Mouse (Mus musculus): ENCODE results near the gene Gm28035. TPM values are rescaled to one million over a fixed set of nuclear protein-coding genes. Genes with fewer than 3 reads are reported as not detected.

Gm28035 gene
- polyA plus RNA-seq, 1 experiment from 2014 or later = 0.20 TPM

GRCm38 (mm10) chr2:30205629-30206357, 34.6 kb upstream of the Gm28035 start, which contains the start of gene Kyat1:
Gene Kyat1 (minus strand): TSS chr2:30205847.
- WGBS = under 1% methylated on average over 44 of the region's 44 CpGs

GRCm38 (mm10) chr2:30207401-30207800, 33.0 kb upstream of the Gm28035 start:
- H3K4me1 ChIP-seq (replicated peaks; ENCODE audit: control insufficient read depth, insufficient read depth, low read length) = peaks cover 3% of the 10 kb centered on the region
- 82% methylated on average over 4 of the region's 4 CpGs for WGBS
- no peak for ATAC-seq (replicated peaks; ENCODE audit: low FRiP score)
- no peaks in the 10 kb centered on the region for H3K36me3 ChIP-seq (ENCODE audit: control insufficient read depth, insufficient read depth, low read length)
- no peak for DNase-seq (ENCODE audit: low spot score)
- no peaks in the 10 kb centered on the region for H3K9me3 ChIP-seq (ENCODE audit: control insufficient read depth, low read length)
- H3K4me3 ChIP-seq (ENCODE audit: low read depth, low read length) = no peak overlapping the region
- no peak overlapping the region for H3K4me2 ChIP-seq (ENCODE audit: low read depth, low read length, severe bottlenecking)
- H3K9ac ChIP-seq (ENCODE audit: low read length) = no peak overlapping the region
- H3K27me3 ChIP-seq (ENCODE audit: control insufficient read depth, insufficient read depth, low read length) = no peaks in the 10 kb centered on the region
- H3K27ac ChIP-seq (ENCODE audit: low read depth, low read length) = no peak overlapping the region

More at GRCm38 (mm10) chr2:30205629-30206357, 34.6 kb upstream of the Gm28035 start, which contains the start of gene Kyat1:
- peak within 1 kb of the TSS; percentile 64 for H3K4me3 ChIP-seq (ENCODE audit: low read depth, low read length)
- peak; percentile 95 for ATAC-seq (replicated peaks; ENCODE audit: low FRiP score)
- H3K27me3 ChIP-seq (ENCODE audit: control insufficient read depth, insufficient read depth, low read length) = no peaks in the 10 kb centered on the region
- H3K27ac ChIP-seq (ENCODE audit: low read depth, low read length) = no peak within 1 kb of the TSS
- H3K9me3 ChIP-seq (ENCODE audit: control insufficient read depth, low read length) = no peaks in the 10 kb centered on the region
- no peaks in the 10 kb centered on the region for H3K36me3 ChIP-seq (ENCODE audit: control insufficient read depth, insufficient read depth, low read length)
- peak; percentile 93 for DNase-seq (ENCODE audit: low spot score)
- peak within 1 kb of the TSS; percentile 79 for H3K4me2 ChIP-seq (ENCODE audit: low read depth, low read length, severe bottlenecking)
- peak within 1 kb of the TSS; percentile 58 for H3K9ac ChIP-seq (ENCODE audit: low read length)
- H3K4me1 ChIP-seq (replicated peaks; ENCODE audit: control insufficient read depth, insufficient read depth, low read length) = peaks cover 3% of the 10 kb centered on the region

- no peaks in the 10 kb centered on the region for H3K27me3 ChIP-seq (ENCODE audit: control insufficient read depth, insufficient read depth, low read length)
- no peaks in the 10 kb centered on the region for H3K9me3 ChIP-seq (ENCODE audit: control insufficient read depth, low read length)
- no peaks in the 10 kb centered on the region for H3K36me3 ChIP-seq (ENCODE audit: control insufficient read depth, insufficient read depth, low read length)
- peaks cover 3% of the 10 kb centered on the region for H3K4me1 ChIP-seq (replicated peaks; ENCODE audit: control insufficient read depth, insufficient read depth, low read length)
- no peak overlapping the region for H3K4me2 ChIP-seq (ENCODE audit: low read depth, low read length, severe bottlenecking)
- no peak overlapping the region for H3K27ac ChIP-seq (ENCODE audit: low read depth, low read length)
- WGBS = 72% methylated on average over 5 of the region's 5 CpGs
- H3K4me3 ChIP-seq (ENCODE audit: low read depth, low read length) = no peak overlapping the region
- no peak overlapping the region for H3K9ac ChIP-seq (ENCODE audit: low read length)
- no peak for DNase-seq (ENCODE audit: low spot score)
- no peak for ATAC-seq (replicated peaks; ENCODE audit: low FRiP score)
Observed at GRCm38 (mm10) chr2:30207886-30208285, 32.5 kb upstream of the Gm28035 start.

GRCm38 (mm10) chr2:30211408-30212168, 28.8 kb upstream of the Gm28035 start:
- DNase-seq (ENCODE audit: low spot score) = no peak
- no peak overlapping the region for H3K27ac ChIP-seq (ENCODE audit: low read depth, low read length)
- H3K36me3 ChIP-seq (ENCODE audit: control insufficient read depth, insufficient read depth, low read length) = no peaks in the 10 kb centered on the region
- no peak for ATAC-seq (replicated peaks; ENCODE audit: low FRiP score)
- H3K4me2 ChIP-seq (ENCODE audit: low read depth, low read length, severe bottlenecking) = no peak overlapping the region
- no peaks in the 10 kb centered on the region for H3K9me3 ChIP-seq (ENCODE audit: control insufficient read depth, low read length)
- H3K4me3 ChIP-seq (ENCODE audit: low read depth, low read length) = no peak overlapping the region
- H3K27me3 ChIP-seq (ENCODE audit: control insufficient read depth, insufficient read depth, low read length) = no peaks in the 10 kb centered on the region
- 77% methylated on average over 6 of the region's 6 CpGs for WGBS
- H3K9ac ChIP-seq (ENCODE audit: low read length) = no peak overlapping the region
- H3K4me1 ChIP-seq (replicated peaks; ENCODE audit: control insufficient read depth, insufficient read depth, low read length) = no peaks in the 10 kb centered on the region

GRCm38 (mm10) chr2:30212169-30212545, 28.2 kb upstream of the Gm28035 start:
- H3K9ac ChIP-seq (ENCODE audit: low read length) = no peak overlapping the region
- no peaks in the 10 kb centered on the region for H3K4me1 ChIP-seq (replicated peaks; ENCODE audit: control insufficient read depth, insufficient read depth, low read length)
- no peaks in the 10 kb centered on the region for H3K36me3 ChIP-seq (ENCODE audit: control insufficient read depth, insufficient read depth, low read length)
- ATAC-seq (replicated peaks; ENCODE audit: low FRiP score) (no peak), DNase-seq (ENCODE audit: low spot score) (no peak)
- no peak overlapping the region for H3K4me3 ChIP-seq (ENCODE audit: low read depth, low read length)
- H3K27me3 ChIP-seq (ENCODE audit: control insufficient read depth, insufficient read depth, low read length) = no peaks in the 10 kb centered on the region
- no peak overlapping the region for H3K27ac ChIP-seq (ENCODE audit: low read depth, low read length)
- 79% methylated on average over 4 of the region's 4 CpGs for WGBS
- H3K4me2 ChIP-seq (ENCODE audit: low read depth, low read length, severe bottlenecking) = no peak overlapping the region
- no peaks in the 10 kb centered on the region for H3K9me3 ChIP-seq (ENCODE audit: control insufficient read depth, low read length)

- no peak overlapping the region for H3K27ac ChIP-seq (ENCODE audit: low read depth, low read length)
- H3K36me3 ChIP-seq (ENCODE audit: control insufficient read depth, insufficient read depth, low read length) = no peaks in the 10 kb centered on the region
- H3K27me3 ChIP-seq (ENCODE audit: control insufficient read depth, insufficient read depth, low read length) = no peaks in the 10 kb centered on the region
- no peak for DNase-seq (ENCODE audit: low spot score)
- H3K4me1 ChIP-seq (replicated peaks; ENCODE audit: control insufficient read depth, insufficient read depth, low read length) = no peaks in the 10 kb centered on the region
- no peaks in the 10 kb centered on the region for H3K9me3 ChIP-seq (ENCODE audit: control insufficient read depth, low read length)
- ATAC-seq (replicated peaks; ENCODE audit: low FRiP score) = no peak
- H3K4me2 ChIP-seq (ENCODE audit: low read depth, low read length, severe bottlenecking) = no peak overlapping the region
- WGBS = 89% methylated on average over 1 of the region's 1 CpGs
- no peak overlapping the region for H3K9ac ChIP-seq (ENCODE audit: low read length)
- H3K4me3 ChIP-seq (ENCODE audit: low read depth, low read length) = no peak overlapping the region
Observed at GRCm38 (mm10) chr2:30212951-30213350, 27.4 kb upstream of the Gm28035 start.

- ATAC-seq (replicated peaks; ENCODE audit: low FRiP score) (no peak), DNase-seq (ENCODE audit: low spot score) (no peak)
- Histone ChIP-seq H3K27ac (ENCODE audit: low read depth, low read length) (no peak overlapping the region), H3K4me1 (replicated peaks; ENCODE audit: control insufficient read depth, insufficient read depth, low read length) (no peaks in the 10 kb centered on the region), H3K9me3 (ENCODE audit: control insufficient read depth, low read length) (no peaks in the 10 kb centered on the region), H3K9ac (ENCODE audit: low read length) (no peak overlapping the region), H3K36me3 (ENCODE audit: control insufficient read depth, insufficient read depth, low read length) (no peaks in the 10 kb centered on the region), H3K4me3 (ENCODE audit: low read depth, low read length) (no peak overlapping the region), H3K27me3 (ENCODE audit: control insufficient read depth, insufficient read depth, low read length) (no peaks in the 10 kb centered on the region), H3K4me2 (ENCODE audit: low read depth, low read length, severe bottlenecking) (no peak overlapping the region)
- 93% methylated on average over 3 of the region's 3 CpGs for WGBS
Observed at GRCm38 (mm10) chr2:30214745-30215144, 25.6 kb upstream of the Gm28035 start.

- DNase-seq (ENCODE audit: low spot score) = no peak
Observed at GRCm38 (mm10) chr2:30215493-30215892, 24.9 kb upstream of the Gm28035 start.

More at GRCm38 (mm10) chr2:30215493-30215892, 24.9 kb upstream of the Gm28035 start:
- Histone ChIP-seq H3K27me3 (ENCODE audit: control insufficient read depth, insufficient read depth, low read length) (no peaks in the 10 kb centered on the region), H3K4me3 (ENCODE audit: low read depth, low read length) (no peak overlapping the region), H3K4me1 (replicated peaks; ENCODE audit: control insufficient read depth, insufficient read depth, low read length) (no peaks in the 10 kb centered on the region), H3K27ac (ENCODE audit: low read depth, low read length) (no peak overlapping the region), H3K36me3 (ENCODE audit: control insufficient read depth, insufficient read depth, low read length) (no peaks in the 10 kb centered on the region), H3K9ac (ENCODE audit: low read length) (no peak overlapping the region), H3K9me3 (ENCODE audit: control insufficient read depth, low read length) (no peaks in the 10 kb centered on the region), H3K4me2 (ENCODE audit: low read depth, low read length, severe bottlenecking) (no peak overlapping the region)
- WGBS = 89% methylated on average over 6 of the region's 6 CpGs
- no peak for ATAC-seq (replicated peaks; ENCODE audit: low FRiP score)
